Mouse (Mus musculus) heart, postnatal 0 days (tissue): ENCODE results near the gene Map2k5. TPM values are rescaled to one million over a fixed set of nuclear protein-coding genes. Genes with fewer than 3 reads are reported as not detected.

ENCODE experiments used
- ATAC-seq: fragments of 200-750 bp; cut with Nextera tagmentation; 2 replicates; pipeline ENCODE4 v1.8.0; 2017; ENCODE audit warnings: low read depth, moderate number of reproducible peaks, moderate library complexity; ENCODE audit not compliant: insufficient read depth
- DNase-seq: peaks from one replicate; pipeline ENCODE4 v3.0.0-alpha.2; 2016; ENCODE audit warnings: low spot score
- H3K27ac ChIP-seq: fragments of 300-500 bp; sonication (generic); 2 replicates; pipeline ENCODE4 v1.5.1; 2014; ENCODE audit warnings: low read depth, mild to moderate bottlenecking
- H3K27me3 ChIP-seq: fragments of 300-500 bp; sonication (generic); 2 replicates; pipeline ENCODE4 v1.6.1; 2014; ENCODE audit warnings: low read length, mixed read lengths; ENCODE audit not compliant: control insufficient read depth, insufficient read depth
- H3K36me3 ChIP-seq: fragments of 300-500 bp; sonication (generic); replicated peaks from 2 replicates; pipeline ENCODE4 v1.6.1; 2014; ENCODE audit warnings: low read length, mixed read lengths; ENCODE audit not compliant: control insufficient read depth, insufficient read depth
- H3K4me1 ChIP-seq: fragments of 300-500 bp; sonication (generic); 2 replicates; pipeline ENCODE4 v1.6.1; 2014; ENCODE audit warnings: antibody characterized with exemption; ENCODE audit not compliant: control insufficient read depth, insufficient read depth
- H3K4me2 ChIP-seq: fragments of 300-500 bp; sonication (generic); 2 replicates; pipeline ENCODE4 v1.6.1; 2014; ENCODE audit warnings: low read depth, mild to moderate bottlenecking, low read length, moderate library complexity
- H3K4me3 ChIP-seq: fragments of 300-500 bp; sonication (generic); 2 replicates; pipeline ENCODE4 v1.5.1; 2014; ENCODE audit warnings: low read depth, low read length
- H3K9ac ChIP-seq: fragments of 300-500 bp; sonication (generic); replicated peaks from 2 replicates; pipeline ENCODE4 v1.6.1; 2014; ENCODE audit warnings: low read depth, low read length, mixed read lengths
- H3K9me3 ChIP-seq: fragments of 300-500 bp; sonication (generic); replicated peaks from 2 replicates; pipeline ENCODE4 v1.6.1; 2016; ENCODE audit warnings: low read length; ENCODE audit not compliant: control insufficient read depth
- CTCF ChIP-seq: IDR thresholded peaks from 2 replicates; pipeline ENCODE4 v1.5.1; 2016; ENCODE audit warnings: antibody characterized with exemption, control low read depth, low read depth
- EP300 ChIP-seq: IDR thresholded peaks from 2 replicates; pipeline ENCODE4 v1.6.1; 2016; ENCODE audit warnings: antibody characterized with exemption, low read depth
- WGBS: fragments of 180-500 bp; shearing (Covaris S2); extraction: QIAGEN DNeasy Blood & Tissue Kit; methylation state at CpG from one replicate; pipeline ENCODE4 v1.1.7; 2014; 5-methylcytosine and 5-hydroxymethylcytosine counted together
- polyA plus RNA-seq: library from polyadenylated mRNA; unstranded; fragments of >200 nt; fragmentation: Nextera tagmentation; extraction: Ambion mirVana; gene quantifications from 2 replicates; pipeline ENCODE4 v1.2.1, GENCODE M21; 2015
- total RNA-seq: library from RNA; depleted of rRNA; stranded (reverse); fragments of >200 nt; gene quantifications from 2 replicates; pipeline ENCODE4 v1.2.3, GENCODE M21; 2014; ENCODE audit warnings: low replicate concordance

Gene Map2k5
- total and polyA plus RNA-seq, 2 experiments from 2014 or later, result 22.6 to 33.9 TPM

GRCm38 (mm10) chr9:63356278-63356677 is 21.4 kb downstream of the Map2k5 start:
- WGBS, result 91% methylated on average over 9 of the region's 9 CpGs
- Histone ChIP-seq H3K4me1 (peaks cover under 1% of the 10 kb centered on the region; the same call in 1 of the 2 replicates), H3K4me2 (no peak overlapping the region), H3K4me3 (no peak overlapping the region), H3K36me3 (peaks cover 4% of the 10 kb centered on the region; the same call in 1 of the 2 replicates), H3K9ac (no peak overlapping the region), H3K27ac (no peak overlapping the region), H3K9me3 (no peaks in the 10 kb centered on the region), H3K27me3 (no peaks in the 10 kb centered on the region)
- TF ChIP-seq CTCF (no peak), EP300 (no peak)
- DNase-seq (no peak), ATAC-seq (no peak)

- Histone ChIP-seq H3K4me1 (no peaks in the 10 kb centered on the region), H3K4me2 (no peak overlapping the region), H3K36me3 (peaks cover 4% of the 10 kb centered on the region; the same call in 1 of the 2 replicates), H3K27me3 (no peaks in the 10 kb centered on the region), H3K27ac (no peak overlapping the region), H3K9me3 (no peaks in the 10 kb centered on the region), H3K9ac (no peak overlapping the region), H3K4me3 (no peak overlapping the region)
- TF ChIP-seq EP300 (no peak), CTCF (no peak)
- no peak for ATAC-seq
- WGBS, result 74% methylated on average over 4 of the region's 4 CpGs
- no peak for DNase-seq
These were observed 23.5 kb downstream of the Map2k5 start for GRCm38 (mm10) chr9:63354168-63354567.

- DNase-seq (no peak), ATAC-seq (no peak)
- TF ChIP-seq EP300 (no peak), CTCF (no peak)
- Histone ChIP-seq H3K4me1 (peaks cover 18% of the 10 kb centered on the region), H3K27me3 (no peaks in the 10 kb centered on the region), H3K36me3 (no peaks in the 10 kb centered on the region), H3K27ac (no peak overlapping the region), H3K9me3 (no peaks in the 10 kb centered on the region), H3K9ac (no peak overlapping the region), H3K4me2 (no peak overlapping the region), H3K4me3 (no peak overlapping the region)
- WGBS, result 91% methylated on average over 8 of the region's 8 CpGs
These were observed 27.7 kb downstream of the Map2k5 start for GRCm38 (mm10) chr9:63350030-63350429.

GRCm38 (mm10) chr9:63349241-63349640 is 28.5 kb downstream of the Map2k5 start:
- no peak overlapping the region for H3K27ac ChIP-seq
- H3K4me1 ChIP-seq, result peaks cover 20% of the 10 kb centered on the region
- ATAC-seq (no peak), DNase-seq (no peak)
- no peaks in the 10 kb centered on the region for H3K27me3 ChIP-seq
- H3K9me3 ChIP-seq, result no peaks in the 10 kb centered on the region
- H3K4me2 ChIP-seq, result no peak overlapping the region
- H3K36me3 ChIP-seq, result no peaks in the 10 kb centered on the region
- 83% methylated on average over 3 of the region's 3 CpGs for WGBS
- TF ChIP-seq CTCF, result no peak
- TF ChIP-seq EP300, result no peak
- H3K4me3 ChIP-seq, result no peak overlapping the region
- H3K9ac ChIP-seq, result no peak overlapping the region

- H3K27me3 ChIP-seq, result no peaks in the 10 kb centered on the region
- peaks cover 20% of the 10 kb centered on the region for H3K4me1 ChIP-seq
- no peak for TF ChIP-seq EP300
- TF ChIP-seq CTCF, result no peak
- H3K9ac ChIP-seq, result no peak overlapping the region
- H3K36me3 ChIP-seq, result no peaks in the 10 kb centered on the region
- 59% methylated on average over 1 of the region's 1 CpGs for WGBS
- H3K27ac ChIP-seq, result no peak overlapping the region
- no peak overlapping the region for H3K4me3 ChIP-seq
- ATAC-seq, result no peak
- no peak overlapping the region for H3K4me2 ChIP-seq
- no peak for DNase-seq
- no peaks in the 10 kb centered on the region for H3K9me3 ChIP-seq
These were observed 29.6 kb downstream of the Map2k5 start for GRCm38 (mm10) chr9:63348146-63348545.

- Histone ChIP-seq H3K4me2 (no peak overlapping the region), H3K9me3 (no peaks in the 10 kb centered on the region), H3K4me3 (no peak overlapping the region), H3K27ac (no peak overlapping the region), H3K36me3 (0 out of 2 replicates have a peak, but pooled peaks cover 4% of the 10 kb centered on the region), H3K9ac (no peak overlapping the region), H3K4me1 (peaks cover 20% of the 10 kb centered on the region), H3K27me3 (no peaks in the 10 kb centered on the region)
- TF ChIP-seq CTCF (no peak), EP300 (no peak)
- 58% methylated on average over 6 of the region's 6 CpGs for WGBS
- ATAC-seq (0 out of 2 replicates have a peak, but pooled peaks have one; percentile 30), DNase-seq (no peak)
These were observed 31.7 kb downstream of the Map2k5 start for GRCm38 (mm10) chr9:63346029-63346428.
